Mouse (Mus musculus) layer of hippocampus, adult 8-10 months (tissue): ENCODE measurements around the gene Nol10. TPM values are rescaled to one million over a fixed set of nuclear protein-coding genes. Genes with fewer than 3 reads are reported as not detected.
"Not testable (repeated sequence)": the region's sequence is repeated elsewhere in the genome, so short reads cannot be mapped to it uniquely, and the experiment has no call there.

Source experiments
- DNase-seq, 2 experiments: peaks; one replicate each; pipeline ENCODE4 v3.0.0; 2022; ENCODE audit warnings: low spot score in 2 of 2
- microRNA-seq, 2 experiments: library from miRNA; unstranded; fragments of <30 nt; microRNA quantifications; one replicate each; pipeline ENCODE4 v1.2.0; 2022
- total RNA-seq, 4 experiments: library from RNA; stranded (reverse); gene quantifications; 2 replicates each; pipeline ENCODE4 v1.2.4; 2022

Gene Nol10
- total RNA-seq, 4 experiments from 2014 or later: 18.7 to 22.4 (median 19.9) TPM

DNA sequence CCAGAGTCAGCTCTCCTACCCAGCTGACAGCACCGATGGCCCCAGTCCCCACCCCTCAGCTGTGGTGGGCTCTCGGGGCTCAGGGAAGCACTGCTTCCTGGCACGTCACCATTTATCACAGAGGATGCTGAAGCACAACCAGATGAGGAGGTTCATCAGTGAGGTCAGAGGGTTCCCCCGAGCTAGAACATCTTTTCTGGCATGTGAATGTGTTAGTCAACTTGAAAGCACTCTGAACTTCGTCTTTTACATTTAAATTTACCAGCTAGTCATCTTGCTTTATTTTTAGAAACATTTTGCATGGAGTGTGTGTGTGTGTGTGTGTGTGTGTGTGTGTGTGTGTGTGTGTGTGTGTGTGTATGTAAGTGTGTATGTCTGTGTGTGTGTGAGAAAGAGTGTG, 105.7 kb downstream of the Nol10 start:
- no peak for DNase-seq

DNA sequence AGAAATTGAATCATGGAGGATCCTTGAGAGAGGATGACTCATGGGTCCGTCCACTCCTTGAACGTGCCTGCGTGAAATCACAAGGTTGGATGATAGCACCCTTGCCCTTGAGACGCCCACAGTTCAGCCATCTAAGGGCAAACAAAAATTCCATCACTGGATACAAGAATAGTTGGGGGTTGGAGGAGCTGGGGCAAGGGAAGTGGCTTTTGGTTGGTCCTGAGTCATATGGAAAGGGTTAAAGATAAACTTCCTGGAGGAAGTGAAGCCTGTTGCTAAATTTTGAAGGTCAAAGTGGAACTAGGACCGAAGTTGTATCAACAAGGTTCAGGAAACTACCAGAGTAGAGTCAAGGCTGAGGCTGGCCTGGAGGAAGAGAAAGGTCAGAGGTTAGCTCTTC, 106.8 kb downstream of the Nol10 start:
- no peak for DNase-seq

DNA sequence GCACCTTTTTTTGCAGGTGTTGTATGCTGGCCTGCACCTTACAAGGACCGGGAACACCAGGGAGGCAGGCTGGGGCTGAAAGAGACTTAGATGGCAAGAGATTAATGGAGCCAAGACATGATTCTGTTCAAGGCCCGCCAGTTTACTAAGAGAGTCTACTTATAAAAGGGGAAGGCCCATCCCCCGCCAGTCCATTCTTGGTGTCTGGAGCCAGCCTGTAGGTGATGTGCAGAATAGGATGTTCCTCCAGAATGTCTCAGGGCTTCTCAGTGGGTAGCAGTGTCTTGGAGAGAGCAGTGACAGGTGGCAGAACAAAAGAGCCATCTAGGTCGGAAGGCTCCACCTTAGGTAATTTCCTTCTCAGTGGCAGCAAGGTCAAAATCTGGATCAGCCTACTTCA, 111.0 kb downstream of the Nol10 start:
- not testable (repeated sequence) for DNase-seq

DNA sequence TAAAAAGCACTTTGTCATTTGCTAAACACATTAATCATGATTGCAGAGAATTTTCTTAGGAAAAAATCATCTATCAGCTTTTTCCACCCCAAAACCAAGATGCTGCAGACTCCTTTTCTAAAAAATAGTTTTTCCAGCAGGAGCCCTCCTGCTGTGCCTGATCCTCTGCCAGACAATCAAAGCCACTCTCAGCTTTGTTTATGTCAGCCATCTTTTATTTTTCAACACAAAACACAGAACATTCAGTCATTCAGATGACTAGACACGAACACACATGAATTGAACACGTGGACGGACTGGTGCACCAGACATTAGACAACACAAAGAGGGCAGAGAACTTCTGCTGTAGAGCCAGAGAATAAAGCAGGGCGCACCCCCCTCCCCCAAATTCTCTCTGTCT, 115.4 kb downstream of the Nol10 start:
- DNase-seq: no peak

DNA sequence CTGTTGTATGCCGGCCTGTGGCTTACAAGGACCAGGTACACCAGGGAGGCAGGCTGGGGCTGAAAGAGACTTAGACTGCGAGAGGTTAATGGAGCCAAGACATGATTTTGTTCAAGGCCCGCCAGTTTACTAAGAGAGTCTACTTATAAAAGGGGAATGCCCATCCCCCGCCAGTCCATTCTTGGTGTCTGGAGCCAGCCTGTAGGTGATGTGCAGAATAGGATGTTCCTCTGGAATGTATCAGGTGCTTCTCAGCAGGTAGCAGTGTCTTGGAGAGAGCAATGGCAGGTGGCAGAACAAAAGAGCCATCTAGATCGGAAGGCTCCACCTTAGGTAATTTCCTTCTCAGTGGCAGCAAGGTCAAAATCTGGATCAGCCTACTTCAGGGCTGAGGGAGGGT, 116.3 kb downstream of the Nol10 start:
- not testable (repeated sequence) for DNase-seq

DNA sequence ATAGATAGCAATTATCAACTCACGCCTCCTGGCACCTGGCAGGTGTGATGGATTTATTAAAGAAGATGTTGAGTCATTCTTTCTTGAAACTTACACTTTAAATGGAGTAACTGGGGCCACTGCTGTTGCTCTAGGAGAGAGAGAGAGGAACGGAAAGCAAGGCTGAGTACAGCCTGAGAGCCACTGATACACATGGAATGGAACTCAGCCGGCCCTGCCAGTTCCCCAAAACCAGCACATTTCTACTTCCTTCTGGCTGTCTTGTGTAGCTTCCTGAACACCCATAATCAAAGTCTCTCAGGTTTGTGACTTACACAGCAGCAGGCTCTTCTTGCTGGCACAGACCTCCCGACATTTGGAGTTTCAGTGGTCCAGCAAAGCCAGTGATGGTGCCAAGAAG, 118.5 kb downstream of the Nol10 start:
- DNase-seq: no peak

DNA sequence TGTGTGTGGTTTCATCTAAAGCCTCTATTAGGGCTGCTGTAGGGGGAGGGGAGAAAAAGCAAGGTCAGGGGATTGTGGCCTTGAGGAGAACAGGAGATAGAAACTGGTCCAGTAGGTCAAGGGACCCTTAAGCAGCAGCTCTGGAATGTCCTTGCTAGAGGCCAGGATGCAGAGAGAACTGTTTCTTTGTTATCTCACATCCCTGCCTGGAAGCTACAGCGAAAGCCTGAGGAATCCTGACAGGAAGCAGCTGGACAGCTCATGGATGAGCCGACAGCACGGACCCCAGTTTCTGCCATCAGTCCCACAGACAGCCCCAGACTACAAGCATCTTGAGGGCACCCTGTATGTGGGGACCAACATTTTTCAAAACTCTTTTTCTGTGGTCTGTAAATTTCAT, 120.1 kb downstream of the Nol10 start:
- no peak for DNase-seq

DNA sequence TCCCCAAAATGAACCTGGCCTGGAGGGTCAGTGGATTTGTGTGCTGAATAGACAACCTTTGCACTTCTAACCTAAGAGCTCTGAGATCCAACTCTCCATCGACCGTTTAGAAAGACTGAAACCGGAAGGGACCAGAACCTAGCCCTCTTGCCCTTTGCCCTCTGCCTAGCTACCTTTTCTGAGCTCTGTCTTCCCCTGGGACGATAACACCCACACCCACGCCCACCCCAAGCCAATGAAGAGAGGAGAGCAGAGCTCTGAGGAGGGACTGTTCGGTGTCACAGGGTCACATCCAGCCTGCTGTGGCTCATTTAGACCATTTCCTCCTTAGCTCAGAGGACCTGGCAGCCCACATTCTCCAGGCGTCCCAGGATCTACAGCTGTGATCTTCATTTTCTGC, 121.6 kb downstream of the Nol10 start:
- no peak for DNase-seq

DNA sequence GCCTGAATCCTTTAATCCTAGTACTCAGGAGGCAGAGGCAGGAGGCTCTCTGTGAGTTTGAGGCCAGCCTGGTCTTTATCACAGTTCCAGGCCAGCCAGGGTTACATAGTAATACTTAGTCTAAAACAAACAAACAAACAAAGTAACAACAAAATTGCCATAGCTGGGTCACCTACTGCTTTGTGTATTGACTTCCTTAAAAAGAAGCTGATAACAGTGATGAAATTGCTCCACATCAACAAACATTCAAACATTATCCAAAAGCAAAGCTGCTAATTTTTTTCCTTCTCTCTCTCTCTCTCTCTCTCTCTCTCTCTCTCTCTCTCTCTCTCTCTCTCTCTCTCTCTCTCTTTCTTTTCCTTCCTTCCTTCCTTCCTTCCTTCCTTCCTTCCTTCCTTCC, 122.3 kb downstream of the Nol10 start:
- DNase-seq: not testable (repeated sequence)

DNA sequence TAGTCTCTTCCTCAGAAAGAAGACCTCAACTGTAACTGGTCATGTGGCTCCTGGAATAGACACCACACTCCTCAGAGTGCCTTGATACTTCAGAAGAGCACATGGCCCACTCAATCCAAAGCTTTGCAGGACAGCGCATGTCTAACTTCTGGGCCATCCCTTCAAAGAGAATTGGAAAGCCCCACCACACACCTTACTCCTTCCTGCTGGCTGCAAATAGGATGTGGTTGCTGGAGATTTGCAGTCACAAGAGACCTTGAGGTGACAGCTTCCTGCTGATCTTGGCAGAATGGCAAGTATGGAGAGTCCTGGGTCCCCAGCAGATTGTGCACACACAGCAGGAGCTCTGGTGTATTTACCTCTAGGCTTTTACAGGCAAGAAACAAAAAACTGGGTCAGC, 123.1 kb downstream of the Nol10 start:
- DNase-seq: no peak

DNA sequence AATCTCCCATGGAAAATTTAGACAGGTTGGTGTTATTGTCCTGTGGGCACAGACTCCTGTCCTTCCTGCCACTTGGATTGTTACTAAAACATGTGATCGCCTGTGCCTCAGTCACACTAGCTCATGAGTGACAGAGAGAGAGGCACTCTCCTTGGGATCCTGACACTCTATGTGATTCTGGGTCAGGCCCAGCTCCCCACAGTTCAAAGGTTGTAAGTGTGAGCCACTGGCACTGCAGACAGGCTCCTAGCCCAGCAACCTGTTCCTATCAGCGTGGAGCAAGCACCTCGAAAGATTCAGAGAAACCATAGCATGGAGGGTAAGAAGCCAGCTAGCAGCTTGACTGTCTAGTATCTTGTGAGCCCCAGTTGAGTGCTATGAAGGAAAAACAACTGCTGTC, 124.9 kb downstream of the Nol10 start:
- no peak for DNase-seq

DNA sequence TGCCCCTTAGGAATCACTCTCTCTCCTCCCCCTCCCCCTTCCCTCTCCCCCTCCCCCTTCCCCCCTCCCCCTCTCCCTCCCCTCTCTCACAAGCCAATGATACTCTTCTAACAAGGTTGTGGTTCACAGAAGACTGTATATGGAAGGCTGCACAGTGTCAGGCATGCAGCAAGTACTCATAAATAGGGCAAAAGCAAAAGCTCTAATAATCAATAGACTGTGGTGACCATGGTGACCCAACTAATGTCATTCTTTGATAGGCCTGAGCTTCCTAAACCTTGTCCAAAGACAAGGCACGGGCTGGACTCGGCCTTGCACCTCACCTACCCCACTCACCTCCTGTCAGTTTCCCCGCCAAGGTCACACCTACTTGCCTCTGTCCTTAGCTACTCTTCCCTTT, 125.6 kb downstream of the Nol10 start:
- DNase-seq: no peak

DNA sequence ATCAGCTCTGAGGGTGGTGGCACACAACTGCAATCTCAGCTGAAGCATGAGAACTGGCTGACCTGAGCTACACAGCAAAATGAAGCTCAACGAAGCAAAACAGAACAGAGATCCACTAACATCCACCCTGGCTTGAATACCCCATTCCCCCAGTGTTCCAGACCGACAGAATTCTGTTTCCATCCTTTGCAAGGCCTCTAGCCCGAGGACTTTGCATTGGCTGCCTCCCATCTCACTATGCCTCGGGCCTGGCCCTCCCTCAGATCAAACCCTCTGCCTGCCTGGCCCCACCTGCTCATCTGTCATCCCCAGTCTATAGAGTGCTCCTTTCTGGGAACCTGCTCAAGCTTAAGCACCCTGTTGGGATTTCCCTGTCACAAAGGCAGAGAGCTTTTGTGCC, 126.4 kb downstream of the Nol10 start:
- no peak for DNase-seq

DNA sequence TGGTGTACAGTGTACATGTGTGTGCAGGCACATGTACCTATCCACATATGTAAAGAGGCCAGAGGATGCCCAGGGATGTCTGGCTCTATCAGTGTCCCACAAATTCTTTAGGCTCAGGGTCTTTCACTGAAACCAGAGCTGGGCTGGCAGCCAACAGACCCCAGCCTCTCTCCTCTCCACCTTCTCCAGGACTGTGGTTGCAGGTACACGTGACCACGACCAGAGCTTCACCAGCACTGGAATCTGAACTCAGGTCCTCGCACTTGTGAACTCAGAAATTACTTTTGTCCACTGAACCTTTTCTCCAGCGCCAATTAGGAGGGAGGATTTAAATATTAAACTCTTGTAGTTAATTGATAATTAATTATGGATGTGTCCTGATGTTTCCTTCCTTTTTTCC, 126.9 kb downstream of the Nol10 start:
- DNase-seq: no peak

DNA sequence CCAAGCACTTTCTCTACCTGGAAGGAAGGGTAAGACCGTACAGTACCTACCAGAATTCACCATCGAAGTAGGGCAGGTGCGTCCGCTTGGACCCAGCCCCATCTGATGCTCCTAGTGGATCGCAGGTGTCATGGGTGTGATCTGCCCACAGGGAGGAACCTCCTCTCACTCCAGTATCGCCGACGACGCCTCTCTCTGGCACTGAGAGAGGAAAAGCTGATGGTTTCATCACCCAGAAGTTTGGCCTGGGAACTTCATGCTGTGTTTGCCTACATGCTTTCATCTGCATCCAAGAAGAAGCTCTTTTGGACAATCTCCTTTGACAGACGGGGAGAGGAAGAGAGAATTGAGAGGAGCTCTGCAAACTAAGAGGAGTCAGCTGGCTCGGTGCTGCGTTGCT, 129.9 kb downstream of the Nol10 start:
- no peak for DNase-seq

DNA sequence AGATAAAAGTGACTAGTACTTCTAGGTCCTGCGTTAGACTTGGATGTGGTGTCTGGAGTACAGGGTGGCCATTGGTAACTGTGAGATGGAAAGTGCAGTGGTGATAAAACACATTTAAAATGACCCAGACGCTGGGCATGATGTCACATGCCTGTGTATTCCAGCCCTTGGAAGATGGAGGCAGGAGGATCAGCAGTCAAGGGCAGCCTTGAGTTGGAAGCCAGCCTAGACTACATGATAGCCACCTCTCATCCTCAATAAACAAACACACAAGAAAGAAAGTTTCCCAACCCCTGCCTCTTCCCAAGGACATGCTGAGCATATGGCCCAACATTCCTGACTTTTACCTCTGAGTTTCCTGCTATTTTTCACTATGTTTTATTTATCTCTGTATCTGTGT, 130.6 kb downstream of the Nol10 start:
- DNase-seq: no peak

Small RNA genes lying within 50 kb of the gene (microRNA-seq; reads per million reads assigned to microRNA genes)
- gene Mir3066: 2.3 to 2.6 reads per million in 2 experiments

Other genes with a start within 250 kb of the Nol10 start
- 10 to 100 TPM; 34.5 to 49.7 (median 42.7) TPM for gene Kcnf1, start 171.6 kb upstream of the Nol10 start, total RNA-seq
- gene Pdia6, start 81.9 kb upstream of the Nol10 start, total RNA-seq: 100 to 1,000 TPM; 101 to 184 (median 146) TPM
- 1 to 10 TPM; 2.2 to 3.6 (median 3.0) TPM for gene Atp6v1c2, start 19.1 kb upstream of the Nol10 start, total RNA-seq
- 10 to 100 TPM; 66.4 to 90.7 (median 85.7) TPM for gene Odc1, start 196.3 kb downstream of the Nol10 start, total RNA-seq